Mouse (Mus musculus): ENCODE measurements around the gene Kif21a.

GRCm38 (mm10) chr15:90896480-90896879, 153.3 kb downstream of the Kif21a start:
- TF ChIP-seq CTCF (IDR thresholded peaks at IDR 0.05; ENCODE audit: low read depth, low read length) (no peak), POLR2A (IDR thresholded peaks at IDR 0.05; ENCODE audit: extremely low read depth, insufficient read depth, low read length) (no peak)
